Comparison of ENCODE assay signal across 23 mouse cellular contexts in genomic region chr19:43453025-43453424, GRCm38 (mm10). TPM values are rescaled to one million over a fixed set of nuclear protein-coding genes. Genes with fewer than 3 reads are reported as not detected.
DNase-seq lines count a peak whose midpoint lies in the region; ATAC-seq and TF ChIP-seq lines count a peak whose summit lies in the region.
"Had no signal": no experiment of that assay in that cellular context is flagged by ENCODE, and none has a peak within 500 bp of the region (broad histone marks: within the 10 kb centered on the region; RNA-seq: fewer than 3 reads in every experiment).

No protein-coding gene starts in this region.

- peak; percentile 93 for ATAC-seq in liver, embryonic 13.5 days (ENCODE audit: low read depth)
- peak; percentile 99 for ATAC-seq in megakaryocyte-erythroid progenitor cell, adult 5-6 weeks (replicated peaks; ENCODE audit: low FRiP score, low TSS enrichment, poor library complexity, severe bottlenecking)
- no peak for ATAC-seq in heart, embryonic 12.5 days (ENCODE audit: insufficient number of reproducible peaks, low FRiP score)
- ATAC-seq: hindbrain, postnatal 0 days; midbrain, embryonic 13.5 days had no signal

- no peaks in the 10 kb centered on the region for H3K9me3 ChIP-seq in liver, embryonic 13.5 days (replicated peaks)
- H3K9me3 ChIP-seq in heart, embryonic 12.5 days (replicated peaks): no peaks in the 10 kb centered on the region
- H3K9me3 ChIP-seq: embryonic facial prominence, embryonic 10.5 days; forebrain, embryonic 12.5 days; heart, embryonic 15.5 days; midbrain, embryonic 13.5 days; neural tube, embryonic 12.5 days had no signal

- peak overlapping the region; percentile 93 for H3K27ac ChIP-seq in layer of hippocampus, adult 2 months
- peak overlapping the region; percentile 78; the same call in 1 of the 2 replicates for H3K27ac ChIP-seq in liver, embryonic 13.5 days
- no peak overlapping the region for H3K27ac ChIP-seq in kidney, adult 2 months (ENCODE audit: insufficient read depth, low read depth, low read length)
- no peak overlapping the region for H3K27ac ChIP-seq in heart, embryonic 12.5 days (ENCODE audit: poor library complexity, severe bottlenecking)
- H3K27ac ChIP-seq: embryonic facial prominence, embryonic 10.5 days; forebrain, embryonic 12.5 days; heart, embryonic 15.5 days; hindbrain, postnatal 0 days; midbrain, embryonic 13.5 days; neural tube, embryonic 12.5 days had no signal

- peak overlapping the region; percentile 19; the same call in 1 of the 2 replicates for H3K4me2 ChIP-seq in liver, embryonic 13.5 days
- H3K4me2 ChIP-seq in heart, embryonic 12.5 days: no peak overlapping the region
- H3K4me2 ChIP-seq: forebrain, embryonic 12.5 days; heart, embryonic 15.5 days; midbrain, embryonic 13.5 days; neural tube, embryonic 12.5 days had no signal

- DNase-seq in layer of hippocampus, adult 2 months (ENCODE audit: low spot score in 2 of 2): no peak
- DNase-seq in layer of hippocampus, adult 8-10 months (ENCODE audit: low spot score in 2 of 2): no peak
- peak; percentile 47 for DNase-seq in c-Kit-positive CD71-positive TER-119-positive erythroid progenitor cells, embryonic 14.5 days (ENCODE audit: low spot score)
- peak; percentile 64 for DNase-seq in liver, embryonic 13.5 days
- DNase-seq in kidney, adult 2 months: no peak
- DNase-seq: adrenal gland, postnatal 14 days; cerebellum, adult 11-12 months; heart, adult 18-20 months; kidney, adult 9 months; kidney, postnatal 25 days; layer of hippocampus, adult 9-11 months; left cerebral cortex, postnatal 4 days; lung, postnatal 14 days; thymus, postnatal 36 days had no signal

- H3K4me3 ChIP-seq in layer of hippocampus, adult 2 months: peak overlapping the region; percentile 41
- no peak overlapping the region for H3K4me3 ChIP-seq in liver, embryonic 13.5 days (replicated peaks)
- H3K4me3 ChIP-seq in kidney, adult 2 months (ENCODE audit: insufficient read depth, low read depth, low read length): no peak overlapping the region
- H3K4me3 ChIP-seq in heart, embryonic 12.5 days: no peak overlapping the region
- H3K4me3 ChIP-seq: embryonic facial prominence, embryonic 10.5 days; forebrain, embryonic 12.5 days; heart, embryonic 15.5 days; midbrain, embryonic 13.5 days; neural tube, embryonic 12.5 days had no signal

- WGBS in liver, embryonic 13.5 days (ENCODE audit: insufficient replicate concordance): 19% methylated on average over 4 of the region's 4 CpGs
- 89% methylated on average over 4 of the region's 4 CpGs for WGBS in kidney, adult 2 months
- WGBS in heart, embryonic 12.5 days: 39% methylated on average over 4 of the region's 4 CpGs

- TF ChIP-seq CTCF in layer of hippocampus, adult 2 months (conservative IDR thresholded peaks at IDR 0.05): no peak
- TF ChIP-seq CTCF in kidney, adult 2 months (conservative IDR thresholded peaks at IDR 0.05; ENCODE audit: insufficient read depth, insufficient read length, low read depth, low read length): no peak

- no peaks in the 10 kb centered on the region for H3K36me3 ChIP-seq in liver, embryonic 13.5 days
- no peaks in the 10 kb centered on the region for H3K36me3 ChIP-seq in kidney, adult 2 months (ENCODE audit: control insufficient read depth, insufficient read depth, low read length)
- no peaks in the 10 kb centered on the region for H3K36me3 ChIP-seq in heart, embryonic 12.5 days
- H3K36me3 ChIP-seq: embryonic facial prominence, embryonic 10.5 days; forebrain, embryonic 12.5 days; heart, embryonic 15.5 days; midbrain, embryonic 13.5 days; neural tube, embryonic 12.5 days had no signal

- peaks cover 6% of the 10 kb centered on the region; the same call in 1 of the 2 replicates for H3K27me3 ChIP-seq in liver, embryonic 13.5 days
- H3K27me3 ChIP-seq in kidney, adult 2 months (replicated peaks; ENCODE audit: control insufficient read depth, insufficient read depth, low read length): no peaks in the 10 kb centered on the region
- H3K27me3 ChIP-seq in heart, embryonic 12.5 days (replicated peaks): no peaks in the 10 kb centered on the region
- H3K27me3 ChIP-seq: forebrain, embryonic 12.5 days; midbrain, embryonic 13.5 days; neural tube, embryonic 12.5 days had no signal

- no peak for TF ChIP-seq POLR2A in kidney, adult 2 months (IDR thresholded peaks at IDR 0.05; ENCODE audit: low read depth, low read length)

- H3K4me1 ChIP-seq in liver, embryonic 13.5 days (replicated peaks): peaks cover 25% of the 10 kb centered on the region
- H3K4me1 ChIP-seq in kidney, adult 2 months (ENCODE audit: control insufficient read depth, insufficient read depth, low read length): peaks cover 4% of the 10 kb centered on the region; the same call in 1 of the 2 replicates
- H3K4me1 ChIP-seq in heart, embryonic 12.5 days (replicated peaks): no peaks in the 10 kb centered on the region
- H3K4me1 ChIP-seq: embryonic facial prominence, embryonic 10.5 days; forebrain, embryonic 12.5 days; heart, embryonic 15.5 days; midbrain, embryonic 13.5 days; neural tube, embryonic 12.5 days had no signal

- H3K9ac ChIP-seq in liver, embryonic 13.5 days: no peak overlapping the region
- H3K9ac ChIP-seq in heart, embryonic 12.5 days: no peak overlapping the region
- H3K9ac ChIP-seq: forebrain, embryonic 12.5 days; heart, embryonic 15.5 days; midbrain, embryonic 13.5 days; neural tube, embryonic 12.5 days had no signal

RNA-seq across cellular contexts. Expression of gene Cnnm1, which starts 12.8 kb away (rescaled TPM):
- 100 to 1,000 TPM; 113 to 115 TPM for total RNA-seq in layer of hippocampus, adult 2 months (2021)
- total RNA-seq in layer of hippocampus, adult 8-10 months (2022): 100 to 1,000 TPM in 3 of 4 experiments, 10 to 100 TPM in 1; 94.0 to 124 (median 105) TPM
- polyA plus RNA-seq in liver, embryonic 13.5 days (2015; fragmentation: Nextera tagmentation; extraction: Ambion mirVana): 0.07 and 0.37 TPM in 2 replicates
- 0.27 and 2.5 TPM in 2 replicates for total RNA-seq in megakaryocyte-erythroid progenitor cell, adult 5-6 weeks (2014; fragmentation: Nextera tagmentation)
- 0.33 TPM in 1 of 2 replicates, not detected in the other for total RNA-seq in megakaryocyte-erythroid progenitor cell, adult 5-6 weeks (2017)
- 6.0 and 7.4 TPM in 2 replicates for polyA plus RNA-seq in kidney, adult 2 months (2012; rRNA removed)
- polyA plus RNA-seq in heart, embryonic 12.5 days (2016; fragmentation: Nextera tagmentation; extraction: Ambion mirVana): 0.06 and 0.12 TPM in 2 replicates
- total RNA-seq: hematopoietic stem cell, adult 5-6 weeks had no signal

Comparison
In these comparisons a context has a peak if more than half of its experiments do, and no peak if none do; other contexts are left out.
1. DNase-seq: peak in c-Kit-positive CD71-positive TER-119-positive erythroid progenitor cells, embryonic 14.5 days (single experiment) and liver, embryonic 13.5 days (single experiment); none in layer of hippocampus, adult 2 months (0 of 2), layer of hippocampus, adult 8-10 months (0 of 2) and kidney, adult 2 months (single experiment).
2. H3K27ac ChIP-seq: peak in layer of hippocampus, adult 2 months (single experiment) and liver, embryonic 13.5 days (single experiment); none in kidney, adult 2 months (single experiment) and heart, embryonic 12.5 days (single experiment).
3. RNA of gene Cnnm1, which starts 12.8 kb away (total RNA-seq): 113 to 115 TPM in layer of hippocampus, adult 2 months and 94.0 to 124 TPM in layer of hippocampus, adult 8-10 months; 0.27 to 2.5 TPM in megakaryocyte-erythroid progenitor cell, adult 5-6 weeks; every median in the first group is over 10 times any median in the second.